Mouse (Mus musculus) stomach, postnatal 0 days (tissue): ENCODE results near the gene Tacr2.

Experiments used
- CTCF ChIP-seq: IDR thresholded peaks from 2 replicates; pipeline ENCODE4 v1.5.1; 2016; ENCODE audit warnings: antibody characterized with exemption, low read depth, mild to moderate bottlenecking, moderate library complexity
- EP300 ChIP-seq: optimal IDR thresholded peaks from 2 replicates; pipeline ENCODE3; 2016; ENCODE audit warnings: antibody characterized with exemption

DNA sequence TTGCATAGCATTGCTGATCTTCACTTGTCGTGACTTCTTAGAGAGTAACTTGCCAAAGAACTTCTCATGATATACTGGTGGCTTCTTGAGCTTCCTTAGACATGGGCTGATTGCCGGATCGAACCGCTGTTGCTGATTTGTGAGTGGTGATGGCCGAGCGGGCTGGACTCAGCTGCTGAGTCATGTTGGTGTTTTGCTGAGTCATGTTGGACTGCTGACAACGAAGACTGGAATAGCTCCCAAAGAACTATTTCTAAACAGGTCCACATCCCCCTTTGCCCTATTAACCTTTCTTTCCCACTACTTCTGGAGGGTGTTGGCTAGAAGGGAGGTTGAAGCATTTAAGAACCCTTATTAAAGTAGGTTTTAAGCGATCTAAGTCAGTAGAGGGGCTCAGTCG, 8.2 kb upstream of the Tacr2 start:
- TF ChIP-seq CTCF, result no peak
- TF ChIP-seq EP300, result no peak
